Mouse (Mus musculus) ES-E14 (cell line): ENCODE measurements around the gene Pigl. TPM values are rescaled to one million over a fixed set of nuclear protein-coding genes. Genes with fewer than 3 reads are reported as not detected.

ENCODE experiments used
- DNase-seq: peaks from one replicate; pipeline ENCODE4 v3.0.0-alpha.2; 2013; ENCODE audit warnings: low read depth, low spot score
- H3K27ac ChIP-seq: 2 replicates; pipeline ENCODE4 v1.5.1; 2012; ENCODE audit warnings: low read depth, mild to moderate bottlenecking, low read length, moderate library complexity, mixed read lengths; ENCODE audit not compliant: poor library complexity, insufficient read depth, severe bottlenecking
- H3K36me3 ChIP-seq: 2 replicates; pipeline ENCODE4 v1.6.1; 2012; ENCODE audit warnings: mild to moderate bottlenecking, low read length, moderate library complexity, mixed read lengths; ENCODE audit not compliant: control insufficient read depth, poor library complexity, insufficient read depth, severe bottlenecking
- H3K4me1 ChIP-seq, 2 experiments: fragments of 150-350 bp in 1 of 2; sonication (generic) in 1 of 2; 2 replicates each; pipeline ENCODE4 v1.6.1; 2012; ENCODE audit warnings: low read length in 2 of 2, mild to moderate bottlenecking in 1 of 2, mixed read lengths in 1 of 2; ENCODE audit not compliant: control insufficient read depth in 2 of 2, insufficient read depth in 2 of 2, poor library complexity in 1 of 2
- H3K4me3 ChIP-seq, 2 experiments: fragments of 150-350 bp in 1 of 2; sonication (generic) in 1 of 2; 2 replicates each; pipeline ENCODE4 v1.5.1; 2012; ENCODE audit warnings: low read length in 2 of 2, low read depth in 1 of 2, mild to moderate bottlenecking in 1 of 2, mixed read lengths in 1 of 2; ENCODE audit not compliant: insufficient read depth in 1 of 2, poor library complexity in 1 of 2, severe bottlenecking in 1 of 2
- H3K9ac ChIP-seq: 2 replicates; pipeline ENCODE4 v1.6.1; 2012; ENCODE audit warnings: low read depth, mild to moderate bottlenecking, low read length, mixed read lengths; ENCODE audit not compliant: poor library complexity, insufficient read depth, severe bottlenecking
- H3K9me3 ChIP-seq: fragments of 150-350 bp; sonication (generic); 2 replicates; pipeline ENCODE4 v1.6.1; 2012; ENCODE audit warnings: low read depth, mild to moderate bottlenecking, low read length; ENCODE audit not compliant: control insufficient read depth, insufficient read depth
- CHD2 ChIP-seq: IDR thresholded peaks from 2 replicates; pipeline ENCODE4 v1.6.1; 2014; ENCODE audit warnings: mild to moderate bottlenecking, low read depth, low read length, inconsistent platforms
- HCFC1 ChIP-seq: IDR thresholded peaks from 2 replicates; pipeline ENCODE4 v1.6.1; 2012; ENCODE audit warnings: low read length, inconsistent platforms, borderline replicate concordance; ENCODE audit not compliant: insufficient read depth
- MAFK ChIP-seq: IDR thresholded peaks from 2 replicates; pipeline ENCODE4 v1.6.1; 2014; ENCODE audit warnings: mild to moderate bottlenecking, low read depth, low read length, inconsistent platforms; ENCODE audit not compliant: insufficient read depth
- ZC3H11A ChIP-seq: IDR thresholded peaks from 2 replicates; pipeline ENCODE4 v1.6.1; 2012; ENCODE audit warnings: low read depth, mild to moderate bottlenecking, inconsistent platforms, low read length, borderline replicate concordance
- ZNF384 ChIP-seq: IDR thresholded peaks from 2 replicates; pipeline ENCODE4 v1.6.1; 2012; ENCODE audit warnings: low read depth, low read length, inconsistent platforms
- in situ Hi-C, 2 experiments: fragments of 600-800 bp; cut with MboI; formaldehyde crosslinking; loops; one replicate each; pipeline ENCODE4 v1.15.1; 2025; ENCODE audit warnings: low sequenced_read_pairs in 2 of 2, inconsistent platforms in 1 of 2; ENCODE audit not compliant: unreplicated experiment in 2 of 2
- total RNA-seq: library from RNA; depleted of rRNA; stranded (reverse); fragments of 300-350 nt; gene quantifications from 2 replicates; pipeline ENCODE4 v1.2.3, GENCODE M21; 2012; rRNA removed

Gene Pigl
- 21.9 and 25.8 TPM in 2 replicates for total RNA-seq

DNA sequence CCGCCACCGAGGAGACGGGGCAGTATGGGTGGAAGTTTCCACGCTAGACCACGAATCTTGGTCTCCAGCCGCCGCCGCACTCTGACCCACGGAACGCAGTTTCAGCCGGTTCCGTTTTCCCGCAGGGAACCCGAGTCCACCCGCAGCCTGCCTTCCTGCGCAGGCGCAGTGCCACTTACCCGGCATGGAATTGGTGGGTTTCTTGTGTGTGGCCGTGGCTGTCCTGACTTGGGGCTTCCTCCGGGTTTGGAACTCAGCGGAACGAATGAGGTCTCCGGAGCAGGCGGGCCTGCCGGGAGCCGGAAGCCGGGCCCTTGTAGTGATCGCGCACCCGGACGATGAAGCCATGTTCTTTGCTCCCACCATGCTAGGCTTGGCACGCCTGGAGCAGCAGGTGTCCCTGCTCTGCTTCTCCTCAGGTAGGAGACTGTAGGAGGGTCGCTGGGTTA, at the start of gene Pigl, which contains the start of gene Ncor1:
Gene Pigl, plus strand, starts transcription at position 185 of the 449 bp plus-strand sequence.
Gene Ncor1, minus strand, starts transcription at position 266 of the 449 bp plus-strand sequence.
- in situ Hi-C loops, result no loop called here
- Histone ChIP-seq H3K9me3 (no peaks in the 10 kb centered on the region), H3K27ac (peak within 1 kb of the TSS; percentile 94), H3K4me3 (peak within 1 kb of the TSS; percentile 78 to 91), H3K9ac (peak within 1 kb of the TSS; percentile 92), H3K4me1 (peaks cover 0 to 4% of the 10 kb centered on the region in 2 experiments; a peak in 2 of 4 replicates), H3K36me3 (0 out of 2 replicates have a peak, but pooled peaks cover 2% of the 10 kb centered on the region)
- DNase-seq, result peak; percentile 71
- TF ChIP-seq ZNF384 (no peak), HCFC1 (peak; percentile 40)

DNA sequence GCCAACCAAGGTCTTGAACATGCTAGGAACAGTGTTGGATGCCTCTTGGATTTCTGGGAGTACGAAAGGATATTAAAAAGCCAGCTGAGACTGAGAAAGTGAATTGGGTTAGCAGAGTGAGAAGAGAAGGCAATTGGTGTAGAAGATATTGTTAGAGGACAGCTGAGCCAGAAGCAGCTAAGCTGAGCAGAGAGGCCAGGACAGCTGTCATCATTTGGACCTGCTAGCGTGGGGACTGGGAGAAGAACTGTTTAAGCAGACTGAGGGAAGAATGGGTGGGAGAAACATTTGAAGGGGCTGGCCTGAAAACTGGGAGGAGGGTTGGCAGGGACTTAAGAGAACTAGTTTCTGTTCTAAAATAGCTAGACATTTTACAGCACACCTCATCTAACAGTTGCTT, 49.4 kb upstream of the Pigl start:
- Histone ChIP-seq H3K27ac (no peak overlapping the region), H3K9me3 (no peaks in the 10 kb centered on the region), H3K36me3 (peaks cover 10% of the 10 kb centered on the region), H3K9ac (no peak overlapping the region), H3K4me3 (no peak overlapping the region), H3K4me1 (no peaks in the 10 kb centered on the region)
- in situ Hi-C loops, result no loop called here
- no peak for DNase-seq
- no peak for TF ChIP-seq ZNF384
- TF ChIP-seq CHD2, result no peak
- TF ChIP-seq ZC3H11A, result no peak
- no peak for TF ChIP-seq HCFC1
- no peak for TF ChIP-seq MAFK

DNA sequence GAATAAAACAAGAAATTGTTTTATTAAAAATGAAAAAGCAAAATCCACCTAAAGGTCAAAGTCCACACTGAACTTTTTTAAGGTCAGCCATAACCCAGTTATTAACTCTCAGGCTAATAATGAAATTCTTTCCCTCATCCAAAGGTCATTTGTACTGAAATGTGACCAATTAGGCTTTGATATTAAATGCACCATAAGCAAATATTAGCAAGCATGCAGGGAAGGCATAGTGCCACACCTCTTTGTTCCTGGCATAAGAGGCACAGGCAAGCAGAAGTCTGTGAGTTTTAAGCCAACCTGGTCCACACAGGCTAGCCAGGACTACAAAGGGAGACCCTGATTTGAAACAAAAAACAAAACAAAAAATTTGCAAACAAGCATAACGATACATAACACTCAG, 48.6 kb upstream of the Pigl start:
- Histone ChIP-seq H3K36me3 (peaks cover 15% of the 10 kb centered on the region), H3K27ac (no peak overlapping the region), H3K9me3 (no peaks in the 10 kb centered on the region), H3K4me3 (no peak overlapping the region), H3K4me1 (no peaks in the 10 kb centered on the region), H3K9ac (no peak overlapping the region)
- TF ChIP-seq ZC3H11A (no peak), MAFK (no peak), CHD2 (no peak), HCFC1 (no peak), ZNF384 (no peak)
- in situ Hi-C loops, result no loop called here
- DNase-seq, result no peak

DNA sequence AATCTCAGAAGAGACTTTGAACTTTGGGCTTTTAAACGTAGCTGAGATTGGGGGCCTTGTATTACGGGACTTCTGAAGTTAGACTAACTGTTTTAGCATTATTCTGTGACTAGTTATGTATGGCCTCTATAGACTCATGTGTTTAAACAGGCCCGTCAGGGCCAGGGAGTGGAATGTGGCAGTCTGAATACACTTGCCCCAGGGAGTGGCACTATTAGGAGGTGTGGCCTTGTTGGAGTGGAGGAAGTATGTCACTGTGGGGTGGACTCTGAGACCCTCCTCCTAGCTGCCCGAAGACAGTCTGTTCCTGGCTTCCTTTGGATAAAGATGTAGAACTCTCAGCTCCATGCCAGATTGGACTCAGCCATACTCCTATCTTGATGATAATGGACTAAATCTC, 43.2 kb upstream of the Pigl start:
- Histone ChIP-seq H3K36me3 (peaks cover 13% of the 10 kb centered on the region), H3K9me3 (no peaks in the 10 kb centered on the region), H3K4me1 (no peaks in the 10 kb centered on the region), H3K4me3 (no peak overlapping the region), H3K27ac (no peak overlapping the region), H3K9ac (no peak overlapping the region)
- no peak for DNase-seq
- TF ChIP-seq MAFK (no peak), CHD2 (no peak), ZC3H11A (no peak), HCFC1 (no peak), ZNF384 (no peak)
- in situ Hi-C loops, result no loop called here

DNA sequence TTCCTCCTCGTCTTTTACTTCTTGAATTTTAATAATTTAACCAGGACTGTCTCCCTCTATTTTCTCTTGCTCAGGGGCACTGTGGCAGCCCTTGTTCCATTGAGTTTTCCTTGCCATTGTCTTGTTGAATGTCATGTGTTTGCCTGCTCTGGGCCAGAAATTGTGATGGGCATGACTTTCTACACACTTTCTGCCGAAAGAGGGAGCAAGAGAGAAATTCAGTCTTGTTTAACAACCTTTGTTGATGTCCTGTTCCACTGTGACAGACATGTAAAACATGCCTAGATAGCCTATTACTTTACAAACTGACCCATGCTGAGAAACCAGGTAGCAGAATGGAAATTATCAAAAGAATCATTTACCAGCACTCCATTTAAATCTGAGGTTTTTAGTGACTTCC, 33.7 kb upstream of the Pigl start:
- Histone ChIP-seq H3K4me3 (no peak overlapping the region), H3K36me3 (peaks cover 17% of the 10 kb centered on the region), H3K9ac (no peak overlapping the region), H3K9me3 (no peaks in the 10 kb centered on the region), H3K27ac (peak overlapping the region; percentile 40; the same call in 1 of the 2 replicates), H3K4me1 (peaks cover 1 to 4% of the 10 kb centered on the region in 2 experiments; a peak in 2 of 4 replicates)
- in situ Hi-C loops, result no loop called here
- DNase-seq, result peak; percentile 68
- no peak for TF ChIP-seq ZNF384
